Mouse (Mus musculus): ENCODE measurements at regions not wholly inside any gene's neighbourhood (a gene's known extent, or its start where the extent isn't known, plus 50 kb on each side); places are given as distances from the start of the nearest gene placed in this dataset.

DNA sequence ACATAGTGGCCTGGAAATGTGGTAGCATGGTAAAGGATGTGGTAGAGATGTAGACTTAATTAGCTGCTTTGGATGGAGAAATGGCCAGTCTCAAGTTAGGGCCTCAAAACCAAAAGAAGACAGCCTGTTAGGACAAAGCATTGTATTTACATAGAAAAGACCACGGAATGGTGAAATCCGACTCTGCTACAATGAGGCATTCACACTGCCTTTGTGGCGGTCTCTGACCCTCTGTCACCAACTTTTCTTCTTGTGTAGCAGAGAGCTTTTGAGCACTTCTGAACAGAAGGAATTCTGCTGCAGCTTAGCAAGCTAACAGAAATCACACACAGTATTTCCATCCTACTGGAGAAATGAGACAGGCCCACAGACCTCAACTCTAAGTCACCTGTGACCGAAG is 177.7 kb downstream of the Arrdc4 start:
- no peak for DNase-seq

DNA sequence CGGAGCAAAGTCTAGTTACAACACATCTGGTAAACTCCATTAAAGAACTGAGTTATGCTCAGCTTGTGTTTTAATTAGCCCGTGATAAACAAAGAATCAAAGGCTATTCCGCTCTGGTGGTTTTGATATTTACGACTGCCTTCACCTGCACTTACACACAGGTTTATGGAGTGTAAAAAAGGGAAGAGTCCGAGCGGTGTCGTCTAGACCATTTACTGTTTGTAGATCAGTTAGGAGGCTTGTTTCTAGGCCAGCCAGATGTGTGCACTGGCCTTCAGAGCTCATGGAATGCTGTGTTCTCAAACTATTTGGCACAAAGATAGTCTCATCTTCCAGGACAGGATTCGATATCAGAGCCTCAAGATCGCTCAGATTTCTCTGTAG is 180.9 kb downstream of the Arrdc4 start:
- no peak for DNase-seq

DNA sequence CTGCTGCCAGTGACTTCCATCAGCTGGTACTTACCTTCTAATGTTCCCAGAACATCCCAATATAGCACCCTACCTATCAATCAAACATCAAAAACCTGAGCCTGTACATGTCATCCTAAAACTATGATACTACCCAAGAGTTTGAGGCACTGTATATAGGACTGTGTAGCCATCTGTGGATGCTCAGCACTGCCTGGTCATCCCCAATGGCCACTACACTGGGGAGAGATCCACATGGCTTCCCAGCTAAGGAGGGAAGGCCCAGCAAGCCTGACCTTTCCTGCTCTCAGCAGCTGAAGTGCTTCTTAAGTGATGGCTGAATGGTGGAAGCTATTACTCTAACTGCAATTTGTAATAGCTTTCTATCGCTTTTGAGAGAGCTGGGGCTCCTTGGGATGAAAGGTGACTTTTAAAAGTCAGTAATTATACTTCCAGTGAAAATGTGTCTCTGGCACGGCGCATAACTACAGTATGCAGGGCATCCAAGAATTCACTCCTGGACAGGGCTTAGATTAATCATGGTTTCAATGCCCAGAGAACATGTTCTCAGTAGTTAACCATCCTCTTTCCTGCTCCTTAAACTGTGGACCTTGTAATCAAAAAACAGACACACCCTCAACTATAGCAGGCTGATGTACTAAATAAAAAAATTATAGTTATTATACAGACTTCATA is 181.5 kb downstream of the Arrdc4 start:
- no peak for DNase-seq

DNA sequence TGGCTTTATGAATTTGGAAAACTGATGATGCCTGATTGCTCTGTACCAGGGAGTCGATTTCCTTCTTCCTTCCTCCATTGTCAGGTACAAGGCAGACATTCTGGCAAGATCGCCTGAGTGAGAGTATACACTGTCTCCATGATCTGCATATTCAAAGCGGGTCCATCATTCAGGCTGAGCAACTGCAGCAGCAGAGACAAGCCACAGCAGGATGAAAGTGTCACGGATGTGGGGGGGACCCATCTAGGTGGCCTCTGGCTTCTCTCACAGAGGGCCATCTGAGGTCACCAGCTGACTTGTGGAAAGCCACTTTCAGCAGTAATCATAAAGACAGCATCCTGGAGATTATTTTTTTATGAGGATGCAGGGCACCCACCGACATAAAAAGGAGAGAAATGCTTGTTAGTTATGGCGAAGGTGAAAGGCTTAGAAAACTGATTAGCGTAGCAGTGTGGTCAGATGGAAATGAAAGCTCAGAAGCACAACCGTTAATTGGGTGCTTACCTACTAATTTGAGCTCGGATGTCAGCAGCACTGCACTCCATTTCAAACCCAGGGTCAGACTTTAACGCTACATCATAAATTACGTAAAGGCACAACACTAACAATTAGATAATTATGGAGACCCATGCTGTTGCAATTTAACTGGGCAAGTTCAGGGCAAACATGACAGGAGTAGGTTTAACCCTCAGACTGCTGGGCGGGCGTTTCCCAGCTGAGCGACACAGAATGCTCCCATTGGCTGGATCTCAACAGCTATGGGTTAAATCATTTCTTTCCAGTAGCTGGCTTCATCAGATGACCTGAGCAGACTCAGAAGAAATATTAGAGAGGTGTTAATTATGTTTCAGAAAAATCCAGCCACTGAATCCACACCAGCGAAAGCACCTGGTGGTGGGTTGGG is 189.3 kb downstream of the Arrdc4 start:
- DNase-seq = peak; percentile 11

DNA sequence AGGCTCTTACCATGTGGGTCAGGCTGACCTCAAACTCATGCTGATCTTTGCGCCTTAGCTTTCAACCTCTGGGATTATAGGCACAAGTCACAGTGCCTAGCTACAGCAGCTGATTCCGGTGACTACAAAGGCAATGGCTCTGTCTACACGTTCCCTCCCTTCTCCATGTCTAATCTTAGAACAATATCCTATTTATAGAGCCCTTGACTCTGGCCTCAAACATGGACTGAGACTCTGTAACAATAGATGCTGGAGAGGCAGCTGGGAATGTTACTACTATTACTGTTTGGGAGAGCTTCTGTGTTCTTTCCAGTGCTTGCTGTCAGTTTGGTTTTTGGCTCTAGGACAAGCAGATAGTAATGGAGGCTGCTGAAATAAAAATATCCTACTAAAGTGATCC is 198.7 kb downstream of the Arrdc4 start:
- DNase-seq = no peak

DNA sequence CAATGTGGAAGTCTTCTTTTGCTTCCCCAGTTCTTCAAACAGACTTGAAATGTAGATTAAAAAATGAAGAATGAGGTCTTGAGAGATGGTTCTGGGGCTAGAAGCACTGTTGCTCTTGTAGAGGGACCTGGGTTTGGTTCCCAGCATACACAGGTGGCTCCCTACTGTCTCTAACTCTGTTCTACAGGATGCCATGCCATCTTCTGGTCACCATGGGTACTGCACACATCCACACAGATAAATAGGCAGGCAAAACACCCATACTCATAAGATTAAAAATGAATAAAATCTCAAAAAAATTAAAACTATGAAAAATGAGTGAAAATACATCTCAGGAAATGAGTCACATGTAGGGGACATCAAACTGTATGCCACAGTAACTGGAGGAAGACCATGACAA is 200.9 kb downstream of the Arrdc4 start:
- peak; percentile 9 for DNase-seq

DNA sequence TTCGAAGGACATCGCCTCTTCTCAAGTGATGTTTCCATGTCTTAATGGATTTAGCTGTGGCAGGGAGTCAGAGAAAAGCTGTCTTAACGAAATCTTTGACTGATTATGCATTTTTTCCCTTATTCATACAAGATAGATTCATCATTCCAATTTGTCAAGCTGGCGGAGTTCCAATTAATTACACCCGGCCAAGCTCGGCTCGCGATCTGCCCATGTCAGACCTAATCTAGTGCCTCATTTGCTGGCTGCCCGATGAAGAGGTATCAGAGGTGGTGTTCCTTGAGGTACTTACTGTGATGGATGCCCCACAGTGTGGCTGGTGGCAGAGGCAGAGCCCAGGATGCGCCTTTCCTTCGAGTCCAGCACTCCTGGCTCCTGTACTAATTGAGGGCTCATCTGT is 204.9 kb downstream of the Arrdc4 start:
- no peak for DNase-seq

DNA sequence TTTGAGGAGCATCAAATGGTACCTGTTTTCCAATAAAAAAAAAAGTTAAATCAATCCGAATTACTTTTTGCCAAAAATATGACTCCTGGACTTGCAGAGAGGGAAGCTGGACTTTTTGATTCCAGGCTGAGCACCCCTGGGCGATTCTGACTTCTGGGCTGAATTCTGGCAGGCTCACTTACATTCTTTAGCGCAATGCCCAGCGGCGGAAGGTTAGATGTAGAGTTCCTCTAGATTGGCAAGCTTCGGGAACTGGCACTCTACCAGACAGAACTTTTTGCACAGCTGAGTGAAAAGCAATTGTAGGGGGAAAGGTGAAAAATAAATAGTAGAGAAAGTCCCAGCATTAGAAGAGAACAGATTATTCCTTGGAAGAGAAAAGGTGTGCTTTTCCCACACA is 235.5 kb downstream of the Fam169b start:
- DNase-seq = peak; percentile 15

DNA sequence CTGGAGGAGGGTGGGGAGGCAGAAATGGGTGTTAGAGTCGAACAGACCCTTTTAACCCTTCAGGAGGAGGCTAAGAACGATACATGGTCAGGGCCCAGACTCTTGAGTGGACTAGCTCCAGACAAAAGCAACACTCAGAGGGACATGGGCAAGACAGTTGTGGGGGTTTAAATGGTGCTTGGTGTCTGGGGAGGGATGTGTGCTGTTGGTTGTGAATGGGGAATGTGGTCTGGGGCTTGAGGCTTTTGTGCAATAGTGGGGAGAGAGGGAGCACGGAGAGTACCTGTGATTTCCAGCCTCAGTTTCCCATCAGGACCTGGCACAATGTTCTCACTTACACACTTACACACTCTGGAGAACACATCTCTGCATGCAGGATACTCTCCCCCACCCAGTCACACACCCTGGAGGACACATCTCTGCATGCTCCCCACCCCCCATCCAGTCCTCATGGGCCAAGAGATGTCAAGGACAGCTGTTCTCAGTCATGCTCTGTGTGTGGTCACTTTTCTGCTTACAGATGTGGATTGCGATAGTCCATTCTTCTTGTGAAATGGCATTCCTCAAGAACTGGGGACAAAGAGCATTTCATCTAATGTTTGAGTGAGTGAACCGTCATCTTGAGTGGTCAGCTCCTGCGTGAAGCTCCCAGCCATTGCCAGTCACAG is 217.6 kb downstream of the Fam169b start:
- DNase-seq = peak; percentile 62

DNA sequence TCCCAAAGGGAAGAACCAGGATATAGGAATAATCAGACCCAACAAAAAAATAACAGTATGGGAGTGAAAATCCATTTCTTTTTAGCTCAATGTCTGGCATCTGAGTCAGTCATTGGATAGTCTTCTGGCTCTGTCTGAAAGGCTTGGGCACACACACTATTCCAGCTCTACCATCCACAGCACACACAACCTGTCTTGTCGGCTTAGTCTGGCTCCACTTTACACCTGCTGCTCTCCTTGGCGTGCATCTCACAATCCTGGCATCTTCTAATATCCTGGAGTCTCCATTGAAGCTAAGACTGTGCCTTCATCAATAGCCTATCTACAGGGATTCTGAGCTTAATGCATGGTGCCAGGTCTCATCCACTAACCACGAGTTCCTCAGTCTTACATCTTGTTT is 213.0 kb downstream of the Fam169b start:
- DNase-seq = no peak

DNA sequence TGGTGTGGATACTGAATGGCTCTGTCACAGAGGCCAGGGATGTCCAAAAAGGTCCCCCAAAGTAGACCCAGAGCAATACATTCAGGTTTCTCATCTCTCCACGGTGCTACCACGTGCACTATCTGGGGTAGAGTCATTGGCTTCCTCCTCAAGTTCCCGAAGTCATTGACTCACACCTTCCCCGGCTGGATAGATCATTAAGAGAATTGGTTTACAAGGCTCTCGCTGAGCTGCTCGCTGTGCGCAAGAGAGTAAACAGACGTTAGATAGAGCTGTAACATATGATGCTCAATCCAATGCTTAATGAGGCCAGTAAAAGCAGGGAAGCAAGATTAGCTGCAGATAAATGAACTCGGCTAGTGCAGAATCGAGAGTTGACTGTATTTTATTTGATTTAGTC is 208.9 kb downstream of the Fam169b start:
- no peak for DNase-seq

DNA sequence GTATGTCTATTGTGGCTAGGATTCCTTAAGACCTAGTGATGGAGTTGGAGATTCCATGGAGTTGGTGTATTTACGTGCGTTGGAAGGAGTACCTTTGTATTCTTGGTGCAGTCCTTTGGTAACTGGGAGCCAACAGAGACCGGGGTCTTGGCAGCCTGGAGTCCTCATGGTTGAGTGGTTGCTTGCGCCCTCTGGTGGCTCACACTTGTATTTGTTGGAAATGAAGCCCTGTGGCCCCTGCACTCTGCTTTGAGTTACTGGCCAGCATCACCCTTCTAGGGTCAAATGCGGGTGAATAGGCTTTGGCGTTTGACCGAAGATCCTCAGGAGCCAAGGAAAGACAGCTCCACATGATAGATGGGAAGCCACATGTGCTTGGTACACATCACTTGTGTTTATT is 207.1 kb downstream of the Fam169b start:
- peak; percentile 79 for DNase-seq

DNA sequence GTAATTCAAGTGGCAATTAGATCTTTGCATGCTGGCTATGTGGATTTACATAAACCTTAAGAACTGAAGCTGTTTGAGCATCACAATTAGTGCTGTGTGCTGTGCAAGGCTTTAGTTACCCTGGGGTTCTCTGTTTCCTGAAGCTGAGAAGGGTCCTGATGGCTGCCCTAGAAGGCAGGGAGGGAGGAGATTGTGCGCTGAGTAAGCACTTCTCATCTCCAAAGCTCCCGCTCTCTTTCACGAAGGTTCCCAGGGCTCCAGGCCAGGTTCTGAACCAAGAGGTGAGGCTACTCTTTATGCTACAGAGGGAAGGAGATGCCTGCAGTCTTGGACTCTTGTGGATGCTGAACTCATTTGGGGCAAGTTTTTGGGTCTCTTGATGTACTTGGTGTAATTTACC is 206.7 kb downstream of the Fam169b start:
- DNase-seq = no peak

DNA sequence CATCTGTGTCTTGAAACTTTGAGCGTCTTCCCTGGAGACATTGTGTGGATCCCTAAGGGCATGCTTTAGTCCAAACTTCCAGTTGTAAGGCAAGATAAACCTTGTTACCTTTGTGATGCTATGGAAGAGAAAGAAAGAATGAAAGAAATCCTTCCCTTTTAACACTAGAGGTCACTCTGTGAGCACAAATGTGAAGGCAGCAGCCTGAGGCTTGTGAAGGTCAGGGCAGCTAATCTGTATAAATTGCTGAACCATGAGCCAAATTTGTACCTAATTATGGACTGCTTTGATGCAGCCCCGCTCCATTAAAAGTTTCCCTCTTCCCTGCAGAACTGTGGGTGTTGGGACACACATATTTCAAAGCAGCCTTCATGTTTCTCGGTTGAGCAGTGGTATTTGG is 204.4 kb downstream of the Fam169b start:
- no peak for DNase-seq

DNA sequence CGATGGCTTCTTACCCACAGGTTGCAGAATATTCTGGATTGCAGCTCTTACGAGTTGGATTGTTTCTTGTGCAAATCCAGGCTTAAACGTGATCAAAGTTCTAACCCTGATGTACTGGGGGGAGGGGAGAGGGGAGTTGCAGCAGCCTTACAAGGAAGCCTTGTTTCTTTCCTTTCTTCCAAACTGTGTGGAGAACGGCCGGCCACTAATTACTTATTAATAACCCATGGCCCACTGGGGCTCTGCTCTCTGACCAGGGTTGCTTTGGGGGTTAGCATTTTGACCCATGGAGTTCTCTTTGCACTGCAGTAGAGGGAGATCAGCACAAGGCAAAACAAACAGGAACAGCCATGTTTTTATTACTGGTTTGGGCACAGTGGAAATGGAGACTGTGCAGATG is 199.2 kb downstream of the Fam169b start:
- peak; percentile 23 for DNase-seq

DNA sequence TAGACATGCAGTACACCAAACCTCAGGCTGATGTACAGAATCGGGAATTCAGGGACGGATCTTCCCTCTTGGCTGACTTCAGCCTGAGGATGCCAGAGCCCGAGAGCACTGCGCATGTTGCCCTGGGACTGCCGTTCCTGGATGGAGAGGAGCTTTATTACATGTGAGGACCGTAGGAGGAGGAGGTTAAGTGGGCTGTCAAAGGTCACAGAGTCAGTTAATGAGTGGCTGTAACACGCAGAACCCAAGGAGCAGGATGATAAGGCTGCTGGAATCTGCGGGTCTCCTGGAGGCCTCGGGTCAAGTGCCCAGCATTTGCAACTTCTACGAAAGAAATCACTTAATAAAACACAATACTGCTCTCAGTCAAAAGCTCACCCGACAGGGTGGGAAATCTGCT is 197.3 kb downstream of the Fam169b start:
- no peak for DNase-seq

DNA sequence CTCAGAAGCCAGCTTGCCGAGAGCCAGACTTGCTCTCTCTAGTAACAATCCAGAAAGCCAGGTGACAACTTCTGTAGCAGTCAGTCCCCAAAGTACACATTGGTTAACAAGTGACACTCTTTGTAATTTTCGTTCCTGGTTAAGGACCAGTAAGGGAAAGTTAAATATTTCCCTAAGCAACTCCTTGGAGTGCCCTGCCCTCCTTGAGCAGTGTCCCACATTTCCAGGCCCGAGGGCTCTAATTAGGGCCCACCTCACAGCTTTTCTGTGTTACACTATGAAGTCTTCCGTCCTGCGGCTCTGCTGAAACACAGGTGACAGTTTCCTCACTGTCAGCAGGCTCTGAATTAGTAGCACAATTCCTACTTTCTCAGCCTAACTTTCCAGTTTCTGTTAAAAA is 194.9 kb downstream of the Fam169b start:
- DNase-seq = no peak

DNA sequence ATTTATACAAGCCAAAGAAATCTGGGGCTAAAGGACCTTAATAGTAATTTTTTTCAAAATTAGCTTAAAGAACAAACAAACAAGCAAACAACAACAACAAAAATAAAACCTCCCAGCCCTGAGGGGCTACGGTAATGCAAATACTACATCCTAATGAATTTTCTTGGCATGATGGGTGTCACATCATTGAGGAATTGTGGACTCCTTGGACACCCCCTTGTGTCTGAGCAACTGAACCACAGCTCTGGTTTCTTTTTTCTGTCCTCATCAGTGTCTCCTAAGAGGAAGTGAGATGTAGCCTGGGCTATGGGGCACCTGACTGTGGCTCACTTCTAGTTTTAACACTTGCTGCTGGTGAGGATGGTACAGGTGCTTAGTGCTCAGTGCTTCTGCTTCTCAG is 184.2 kb downstream of the Fam169b start:
- DNase-seq = no peak

DNA sequence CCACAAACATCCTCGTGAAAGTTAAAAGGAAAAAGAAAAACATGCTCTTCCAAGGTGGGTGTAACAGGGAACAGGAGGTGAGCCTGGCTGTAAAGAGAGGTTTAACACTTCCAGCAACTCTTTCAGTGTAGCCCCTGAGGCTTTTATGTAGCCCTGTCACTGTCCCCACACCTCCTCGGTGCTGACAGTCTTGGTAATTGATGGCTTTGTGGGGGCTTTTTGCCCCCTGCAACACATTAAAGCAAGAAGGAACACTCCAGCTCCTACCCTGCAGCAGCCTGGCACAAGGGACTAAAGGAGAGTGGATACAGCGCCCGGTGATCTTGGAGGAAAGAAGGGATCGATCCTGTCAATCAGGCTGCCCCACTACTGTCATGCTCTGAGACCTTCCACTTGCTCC is 181.8 kb downstream of the Fam169b start:
- DNase-seq = no peak

DNA sequence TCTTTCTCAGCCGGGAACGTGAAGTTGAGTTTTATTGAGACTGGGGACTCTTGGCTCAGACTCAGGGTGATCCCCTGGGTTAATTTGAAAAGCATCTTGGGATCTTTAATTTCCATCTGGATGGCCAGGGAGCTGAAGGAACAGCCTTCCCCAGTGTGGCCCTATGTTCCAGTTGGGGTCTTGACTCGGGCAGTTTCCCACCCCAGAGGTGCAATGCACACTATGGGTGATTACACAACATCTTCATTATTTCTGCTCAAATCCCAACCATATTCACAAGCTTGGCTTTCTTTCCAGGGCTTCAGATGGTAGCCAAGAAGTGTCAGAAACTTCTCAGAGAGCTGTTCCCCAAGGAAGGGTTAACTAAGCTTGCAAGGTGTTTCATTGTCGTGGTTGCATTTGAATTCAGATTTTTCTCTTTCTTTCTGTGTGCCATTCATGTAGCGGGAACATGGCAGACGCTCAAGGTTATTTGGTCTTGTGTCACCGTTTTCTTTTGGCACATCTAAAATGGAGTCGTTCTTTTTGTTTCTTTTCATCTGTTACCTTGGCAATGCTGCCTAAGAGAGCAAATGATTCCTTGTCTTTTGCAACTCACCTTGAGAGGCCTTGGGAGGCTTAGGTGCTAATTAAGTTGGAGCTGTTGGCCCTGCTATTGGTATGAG is 179.5 kb downstream of the Fam169b start:
- no peak for DNase-seq

DNA sequence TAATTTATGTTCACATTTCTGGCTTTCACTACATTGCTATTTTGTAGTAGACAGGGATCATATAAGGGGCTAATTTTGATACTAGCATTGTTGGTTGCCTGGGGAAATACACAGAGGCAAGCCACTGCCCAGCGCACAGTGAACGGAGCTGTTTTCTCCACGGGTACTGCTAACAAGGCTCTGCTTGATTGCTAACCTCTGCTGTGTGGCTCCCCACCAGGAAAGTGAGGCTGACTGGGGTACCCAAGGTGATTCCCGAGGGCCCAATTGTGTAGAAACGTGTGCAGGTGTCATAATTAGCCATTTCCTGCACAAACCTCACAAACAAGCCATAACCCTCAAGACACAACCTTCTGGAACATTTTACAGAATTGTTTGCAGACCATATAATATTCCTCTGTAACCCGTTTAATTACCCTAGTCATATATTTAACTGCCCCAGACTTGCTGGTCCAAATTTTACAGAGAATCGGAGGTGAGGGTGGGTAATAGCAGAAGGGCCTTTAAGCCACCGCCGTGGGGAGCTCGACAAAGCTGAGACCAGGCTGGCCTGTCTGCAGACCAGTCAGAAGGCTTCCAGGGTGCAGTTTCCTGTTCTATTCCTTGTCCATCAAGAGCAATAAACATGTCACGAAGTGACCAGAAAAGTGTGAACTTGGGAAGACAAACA is 170.9 kb downstream of the Fam169b start:
- no peak for DNase-seq

DNA sequence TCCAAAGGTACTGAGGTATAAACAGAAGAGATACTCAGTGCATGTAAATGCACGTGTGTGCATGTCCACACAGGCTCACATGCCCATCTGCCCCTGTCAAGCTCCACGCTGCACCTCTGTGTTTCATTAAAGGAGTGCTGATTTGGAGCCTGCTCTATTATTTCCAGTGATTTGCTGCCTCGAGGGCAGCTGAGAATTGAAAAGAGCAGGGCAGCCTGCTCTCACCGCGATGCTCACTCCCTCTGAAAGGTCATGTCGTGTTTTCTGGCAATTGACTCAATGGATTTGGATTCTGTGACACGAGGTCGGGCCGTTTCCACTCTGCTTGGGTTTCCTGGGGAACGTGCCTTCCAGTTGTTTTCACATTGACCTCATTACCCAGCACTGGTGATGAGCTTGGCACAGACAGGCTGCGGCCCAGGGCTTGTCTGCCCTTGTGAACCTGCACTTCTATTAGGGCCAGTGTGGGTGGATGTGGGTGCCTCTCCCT is 167.1 kb downstream of the Fam169b start:
- DNase-seq = no peak

DNA sequence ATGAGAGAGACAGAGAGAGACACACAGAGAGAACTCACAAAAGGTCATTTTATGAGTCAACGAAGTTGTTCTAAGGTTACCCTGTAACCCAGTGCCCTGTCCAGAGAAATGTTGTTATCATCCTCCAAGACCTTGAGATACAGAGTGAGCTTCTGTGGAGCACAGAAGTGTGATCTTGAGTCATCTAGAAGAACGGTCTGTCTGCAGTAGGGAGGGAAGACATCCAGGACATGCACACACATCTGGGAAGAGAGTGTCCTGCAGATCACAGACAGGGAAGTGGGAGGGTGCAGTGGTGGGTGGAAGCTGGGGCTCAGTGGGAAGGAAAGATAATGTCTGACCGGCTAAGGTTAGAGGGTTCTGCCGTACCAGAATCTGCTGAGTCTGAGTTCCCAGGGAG is 155.3 kb downstream of the Fam169b start:
- no peak for DNase-seq
